Mouse (Mus musculus): ENCODE data around the gene Ggct.

- no peak for TF ChIP-seq CTCF (IDR thresholded peaks at IDR 0.05; ENCODE audit: low read depth, low read length)
- no peak for TF ChIP-seq POLR2A (IDR thresholded peaks at IDR 0.05; ENCODE audit: extremely low read depth, insufficient read depth, low read length)
Observed at GRCm38 (mm10) chr6:54956425-54956824, 36.3 kb downstream of the Ggct start.
